Mouse (Mus musculus): ENCODE measurements around the gene Atp1a2.

Gene Atp1a2

GRCm38 (mm10) chr1:172305635-172306034, 7.8 kb upstream of the Atp1a2 start:
- in situ Hi-C loops (cut with MboI, MseI), result no loop called here

GRCm38 (mm10) chr1:172305153-172305552, 7.3 kb upstream of the Atp1a2 start:
- in situ Hi-C loops (cut with MboI, MseI), result no loop called here

- in situ Hi-C loops (cut with MboI, MseI), result no loop called here
These were observed 6.6 kb upstream of the Atp1a2 start for GRCm38 (mm10) chr1:172304443-172304842.

GRCm38 (mm10) chr1:172302851-172303250, 5.0 kb upstream of the Atp1a2 start:
- in situ Hi-C loops (cut with MboI, MseI), result no loop called here

GRCm38 (mm10) chr1:172302311-172302710, 4.4 kb upstream of the Atp1a2 start:
- in situ Hi-C loops (cut with MboI, MseI), result no loop called here

- in situ Hi-C loops (cut with MboI, MseI), result no loop called here
These were observed 3.3 kb upstream of the Atp1a2 start for GRCm38 (mm10) chr1:172301180-172301579.

GRCm38 (mm10) chr1:172300247-172300646, 2.4 kb upstream of the Atp1a2 start:
- in situ Hi-C loops (cut with MboI, MseI), result no loop called here

GRCm38 (mm10) chr1:172299528-172299927, 1.7 kb upstream of the Atp1a2 start:
- in situ Hi-C loops (cut with MboI, MseI), result no loop called here

GRCm38 (mm10) chr1:172296816-172297510, 901 bp downstream of the Atp1a2 start:
- in situ Hi-C loops (cut with MboI, MseI), result no loop called here

GRCm38 (mm10) chr1:172295751-172296197, 2.1 kb downstream of the Atp1a2 start:
- in situ Hi-C loops (cut with MboI, MseI), result no loop called here

GRCm38 (mm10) chr1:172293449-172293848, 4.4 kb downstream of the Atp1a2 start:
- in situ Hi-C loops (cut with MboI, MseI), result no loop called here

GRCm38 (mm10) chr1:172292880-172293279, 5.0 kb downstream of the Atp1a2 start:
- in situ Hi-C loops (cut with MboI, MseI), result no loop called here

GRCm38 (mm10) chr1:172289617-172289946, 8.3 kb downstream of the Atp1a2 start:
- in situ Hi-C loops (cut with MboI, MseI), result no loop called here

GRCm38 (mm10) chr1:172288900-172289616, 8.8 kb downstream of the Atp1a2 start:
- in situ Hi-C loops (cut with MboI, MseI), result no loop called here

GRCm38 (mm10) chr1:172286740-172287139, 11.1 kb downstream of the Atp1a2 start:
- in situ Hi-C loops (cut with MboI, MseI), result no loop called here

- in situ Hi-C loops (cut with MboI, MseI), result no loop called here
These were observed 13.6 kb downstream of the Atp1a2 start for GRCm38 (mm10) chr1:172284221-172284620.

GRCm38 (mm10) chr1:172283073-172283472, 14.8 kb downstream of the Atp1a2 start:
- in situ Hi-C loops (cut with MboI, MseI), result no loop called here

- in situ Hi-C loops (cut with MboI, MseI), result no loop called here
These were observed 16.2 kb downstream of the Atp1a2 start for GRCm38 (mm10) chr1:172281522-172282254.

- in situ Hi-C loops (cut with MboI, MseI), result no loop called here
These were observed 17.9 kb downstream of the Atp1a2 start for GRCm38 (mm10) chr1:172279768-172280509.

GRCm38 (mm10) chr1:172278328-172278727, 19.5 kb downstream of the Atp1a2 start:
- in situ Hi-C loops (cut with MboI, MseI), result no loop called here

GRCm38 (mm10) chr1:172277172-172277571, 20.7 kb downstream of the Atp1a2 start:
- in situ Hi-C loops (cut with MboI, MseI), result no loop called here

GRCm38 (mm10) chr1:172274547-172274946, 23.3 kb downstream of the Atp1a2 start:
- in situ Hi-C loops (cut with MboI, MseI), result no loop called here
